Mouse (Mus musculus) myocyte (in vitro differentiated cells): ENCODE results near the gene Sppl2a. TPM values are rescaled to one million over a fixed set of nuclear protein-coding genes. Genes with fewer than 3 reads are reported as not detected.

Experiments
- H3K27me3 ChIP-seq: one replicate; pipeline ENCODE4 v1.6.1; 2011; ENCODE audit not compliant: control insufficient read depth, insufficient read depth, insufficient read length
- H3K36me3 ChIP-seq: one replicate; pipeline ENCODE4 v1.6.1; 2011; ENCODE audit not compliant: control insufficient read depth, insufficient read depth
- H3K4me2 ChIP-seq: one replicate; pipeline ENCODE4 v1.6.1; 2011; ENCODE audit warnings: low read depth, control low read depth
- H3K4me3 ChIP-seq: one replicate; pipeline ENCODE4 v1.5.1; 2011; ENCODE audit warnings: mild to moderate bottlenecking, control low read depth, moderate library complexity
- H3K79me2 ChIP-seq: one replicate; pipeline ENCODE4 v1.6.1; 2011; ENCODE audit not compliant: control insufficient read depth, insufficient read depth
- H3ac ChIP-seq: one replicate; pipeline ENCODE4 v1.6.1; 2011; ENCODE audit not compliant: control insufficient read depth, insufficient read length
- CEBPB ChIP-seq: IDR thresholded peaks from 2 replicates; pipeline ENCODE4 v1.6.1; 2011; ENCODE audit warnings: mild to moderate bottlenecking, moderate library complexity; ENCODE audit not compliant: poor library complexity, insufficient read depth, severe bottlenecking
- E2F4 ChIP-seq: IDR thresholded peaks from one replicate; pipeline ENCODE4 v1.6.1; 2011; ENCODE audit warnings: mild to moderate bottlenecking, control low read depth, moderate library complexity; ENCODE audit not compliant: insufficient read depth
- MAX ChIP-seq: IDR thresholded peaks from one replicate; pipeline ENCODE4 v1.6.1; 2011; ENCODE audit warnings: low read depth, mild to moderate bottlenecking, control low read depth
- MYOD1 ChIP-seq, 3 experiments: IDR thresholded peaks; one replicate each; pipeline ENCODE4 v1.6.1; 2011; ENCODE audit warnings: control low read depth in 2 of 3, low read depth in 2 of 3, mild to moderate bottlenecking in 2 of 3, moderate library complexity in 1 of 3; ENCODE audit not compliant: insufficient read length in 2 of 3, control insufficient read depth in 1 of 3
- MYOG ChIP-seq, 3 experiments: IDR thresholded peaks; one replicate each; pipeline ENCODE4 v1.6.1; 2011; ENCODE audit warnings: control low read depth in 2 of 3, low read depth in 2 of 3, mild to moderate bottlenecking in 2 of 3; ENCODE audit not compliant: insufficient read length in 2 of 3, control insufficient read depth in 1 of 3, insufficient read depth in 1 of 3
- POLR2A ChIP-seq: IDR thresholded peaks from one replicate; pipeline ENCODE4 v1.6.1; 2011; ENCODE audit warnings: low read depth, mild to moderate bottlenecking, control low read depth, moderate library complexity; ENCODE audit not compliant: insufficient read length
- POLR2AphosphoS2 ChIP-seq: IDR thresholded peaks from one replicate; pipeline ENCODE4 v1.6.1; 2011; ENCODE audit warnings: low read depth, control low read depth; ENCODE audit not compliant: insufficient read length
- REST ChIP-seq: IDR thresholded peaks from one replicate; pipeline ENCODE4 v1.6.1; 2011; ENCODE audit warnings: mild to moderate bottlenecking, control low read depth, moderate library complexity; ENCODE audit not compliant: insufficient read depth, insufficient read length
- SRF ChIP-seq: IDR thresholded peaks from one replicate; pipeline ENCODE4 v1.6.1; 2011; ENCODE audit warnings: low read depth; ENCODE audit not compliant: control insufficient read depth, insufficient read length
- TCF12 ChIP-seq: IDR thresholded peaks from one replicate; pipeline ENCODE4 v1.6.1; 2011; ENCODE audit warnings: mild to moderate bottlenecking, control low read depth; ENCODE audit not compliant: poor library complexity, insufficient read depth, severe bottlenecking
- TCF3 ChIP-seq: IDR thresholded peaks from one replicate; pipeline ENCODE4 v1.6.1; 2011; ENCODE audit warnings: low read depth, control low read depth; ENCODE audit not compliant: insufficient read length
- USF1 ChIP-seq: IDR thresholded peaks from one replicate; pipeline ENCODE4 v1.6.1; 2011; ENCODE audit warnings: low read depth, mild to moderate bottlenecking, control low read depth, moderate library complexity
- polyA plus RNA-seq: library from polyadenylated mRNA; unstranded; fragments of >200 nt; fragmentation: generic; extraction: Trizol; gene quantifications from one replicate; pipeline ENCODE4 v1.2.1, GENCODE M21; 2012; ENCODE audit warnings: missing spikeins

Gene Sppl2a
- polyA plus RNA-seq, 1 experiment, result 14.9 TPM

GRCm38 (mm10) chr2:126931784-126932183 lies 1.3 kb downstream of the Sppl2a start:
- TF ChIP-seq POLR2A (no peak), SRF (no peak), REST (no peak), MAX (no peak), TCF12 (no peak), USF1 (no peak), MYOD1 (IDR thresholded peaks at IDR 0.05; ENCODE audit: control insufficient read depth in 1 of 3, insufficient read length in 2 of 3, low read depth in 2 of 3) (no peak), POLR2AphosphoS2 (no peak), TCF3 (no peak), CEBPB (no peak), MYOG (IDR thresholded peaks at IDR 0.05; ENCODE audit: control insufficient read depth in 1 of 3, insufficient read depth in 1 of 3, insufficient read length in 2 of 3, low read depth in 2 of 3) (no peak), E2F4 (no peak)
- peaks cover 8% of the 10 kb centered on the region for H3K79me2 ChIP-seq
- peak overlapping the region; percentile 82 for H3K4me2 ChIP-seq
- H3K4me3 ChIP-seq, result peak overlapping the region; percentile 92
- H3ac ChIP-seq, result no peak overlapping the region
- H3K27me3 ChIP-seq, result no peaks in the 10 kb centered on the region
- peaks cover 5% of the 10 kb centered on the region for H3K36me3 ChIP-seq

GRCm38 (mm10) chr2:126928681-126929080 lies 4.4 kb downstream of the Sppl2a start:
- no peak for TF ChIP-seq MAX
- no peak for TF ChIP-seq CEBPB
- TF ChIP-seq REST, result no peak
- TF ChIP-seq MYOD1 (IDR thresholded peaks at IDR 0.05; ENCODE audit: control insufficient read depth in 1 of 3, insufficient read length in 2 of 3, low read depth in 2 of 3), result no peak
- no peak for TF ChIP-seq POLR2A
- no peak for TF ChIP-seq POLR2AphosphoS2
- no peak for TF ChIP-seq TCF3
- TF ChIP-seq TCF12, result no peak
- TF ChIP-seq E2F4, result no peak
- TF ChIP-seq MYOG (IDR thresholded peaks at IDR 0.05; ENCODE audit: control insufficient read depth in 1 of 3, insufficient read depth in 1 of 3, insufficient read length in 2 of 3, low read depth in 2 of 3), result no peak
- TF ChIP-seq USF1, result no peak
- no peak for TF ChIP-seq SRF
- H3K27me3 ChIP-seq, result no peaks in the 10 kb centered on the region
- H3K36me3 ChIP-seq, result peaks cover 20% of the 10 kb centered on the region
- H3K4me2 ChIP-seq, result no peak overlapping the region
- H3K4me3 ChIP-seq, result no peak overlapping the region
- peaks cover 8% of the 10 kb centered on the region for H3K79me2 ChIP-seq
- H3ac ChIP-seq, result no peak overlapping the region

GRCm38 (mm10) chr2:126920358-126921060 lies 12.5 kb downstream of the Sppl2a start:
- no peak overlapping the region for H3ac ChIP-seq
- H3K4me2 ChIP-seq, result no peak overlapping the region
- H3K27me3 ChIP-seq, result no peaks in the 10 kb centered on the region
- no peaks in the 10 kb centered on the region for H3K79me2 ChIP-seq
- TF ChIP-seq MAX, result no peak
- H3K36me3 ChIP-seq, result peaks cover 26% of the 10 kb centered on the region
- no peak overlapping the region for H3K4me3 ChIP-seq

GRCm38 (mm10) chr2:126916236-126916635 lies 16.8 kb downstream of the Sppl2a start:
- no peak for TF ChIP-seq TCF12
- no peak for TF ChIP-seq POLR2AphosphoS2
- TF ChIP-seq E2F4, result no peak
- TF ChIP-seq TCF3, result no peak
- no peak for TF ChIP-seq POLR2A
- no peak for TF ChIP-seq REST
- no peak for TF ChIP-seq USF1
- TF ChIP-seq MAX, result no peak
- no peak for TF ChIP-seq SRF
- no peak for TF ChIP-seq MYOD1 (IDR thresholded peaks at IDR 0.05; ENCODE audit: control insufficient read depth in 1 of 3, insufficient read length in 2 of 3, low read depth in 2 of 3)
- TF ChIP-seq CEBPB, result no peak
- TF ChIP-seq MYOG (IDR thresholded peaks at IDR 0.05; ENCODE audit: control insufficient read depth in 1 of 3, insufficient read depth in 1 of 3, insufficient read length in 2 of 3, low read depth in 2 of 3), result no peak
- Histone ChIP-seq H3ac (no peak overlapping the region), H3K79me2 (no peaks in the 10 kb centered on the region), H3K36me3 (peaks cover 51% of the 10 kb centered on the region), H3K27me3 (no peaks in the 10 kb centered on the region), H3K4me3 (no peak overlapping the region), H3K4me2 (no peak overlapping the region)

GRCm38 (mm10) chr2:126914096-126914495 lies 18.9 kb downstream of the Sppl2a start:
- Histone ChIP-seq H3K36me3 (peaks cover 38% of the 10 kb centered on the region), H3K27me3 (no peaks in the 10 kb centered on the region), H3K4me2 (no peak overlapping the region), H3K4me3 (no peak overlapping the region), H3ac (no peak overlapping the region), H3K79me2 (no peaks in the 10 kb centered on the region)
- TF ChIP-seq MAX, result no peak
